Mouse (Mus musculus) olfactory bulb, adult 2 months (tissue): Measurements from ENCODE around the gene Gpr3.

Experiments used
- CTCF ChIP-seq: fragments of 200-500 bp; IDR thresholded peaks from 2 replicates; pipeline ENCODE4 v1.5.1; 2012; ENCODE audit warnings: low read depth, mild to moderate bottlenecking, low read length, moderate library complexity; ENCODE audit not compliant: insufficient read depth
- POLR2A ChIP-seq: fragments of 200-500 bp; IDR thresholded peaks from 2 replicates; pipeline ENCODE4 v1.6.1; 2012; ENCODE audit warnings: mild to moderate bottlenecking, low read depth, low read length, moderate library complexity; ENCODE audit not compliant: insufficient read depth

- TF ChIP-seq POLR2A: no peak
- TF ChIP-seq CTCF: no peak
These were observed 39.9 kb downstream of the Gpr3 start for GRCm38 (mm10) chr4:133172451-133172850.
